Mouse (Mus musculus) testis, postnatal 14 days (tissue): ENCODE data around the gene Plin5.
"Not testable (repeated sequence)": the region's sequence is repeated elsewhere in the genome, so short reads cannot be mapped to it uniquely, and the experiment has no call there.

Experiments
- DNase-seq: peaks from one replicate; pipeline ENCODE4 v3.0.0; 2021; ENCODE audit warnings: low spot score

Gene Plin5

DNA sequence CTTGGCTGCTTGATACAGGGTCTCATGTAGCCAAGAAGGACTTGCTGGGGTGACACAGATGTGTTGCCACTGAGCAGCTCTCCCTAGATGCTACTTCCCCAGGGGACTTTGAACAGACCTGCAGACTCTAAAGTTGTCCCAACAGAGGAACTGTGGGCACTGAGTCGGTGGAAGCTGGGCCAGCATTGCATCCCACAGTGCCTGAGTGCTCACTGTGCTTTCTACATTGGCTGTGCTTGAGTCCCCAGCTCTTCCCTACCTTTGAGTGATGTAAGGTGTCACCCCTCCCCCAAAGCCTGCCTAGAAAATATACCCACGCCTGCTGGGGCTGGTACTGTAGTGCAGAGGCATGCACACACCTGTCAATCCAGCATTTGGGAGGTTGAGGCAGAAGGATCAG is 9.7 kb downstream of the Plin5 start:
- no peak for DNase-seq

DNA sequence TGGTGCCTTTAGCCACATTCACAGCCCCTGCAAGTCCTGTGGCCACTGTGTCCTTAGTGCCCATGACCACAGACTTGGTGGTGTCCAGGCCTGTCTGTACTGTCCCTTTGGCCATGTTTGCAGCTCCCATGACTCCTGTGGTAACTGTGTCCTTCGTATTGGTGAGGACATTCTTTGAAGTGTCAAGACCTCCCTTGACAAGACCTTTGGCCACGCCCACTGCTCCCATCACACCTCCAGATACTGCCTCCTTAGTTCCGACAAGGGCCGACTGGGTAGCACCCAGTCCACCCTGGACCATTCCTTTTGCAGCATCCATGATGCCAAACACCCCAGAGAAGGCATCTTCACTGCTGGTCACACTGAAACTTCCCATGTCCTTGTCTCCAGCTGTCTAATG is 10.4 kb downstream of the Plin5 start:
- DNase-seq: no peak

DNA sequence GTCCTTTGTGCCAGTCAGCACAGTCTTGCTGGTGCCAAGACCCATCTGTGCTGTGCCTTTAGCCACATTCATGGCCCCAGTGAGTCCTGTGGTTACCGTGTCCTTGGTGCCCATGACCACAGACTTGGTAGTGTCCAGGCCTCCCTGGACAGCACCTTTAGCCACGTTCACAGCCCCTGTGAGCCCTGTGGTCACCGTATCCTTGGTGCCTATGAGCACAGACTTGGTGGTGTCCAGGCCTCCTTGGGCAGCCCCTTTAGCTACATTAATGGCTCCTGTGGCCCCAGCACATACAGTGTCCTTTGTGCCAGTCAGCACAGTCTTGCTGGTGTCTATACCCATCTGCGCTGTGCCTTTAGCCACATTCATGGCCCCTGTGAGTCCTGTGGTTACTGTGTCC is 11.0 kb downstream of the Plin5 start:
- DNase-seq: not testable (repeated sequence)

DNA sequence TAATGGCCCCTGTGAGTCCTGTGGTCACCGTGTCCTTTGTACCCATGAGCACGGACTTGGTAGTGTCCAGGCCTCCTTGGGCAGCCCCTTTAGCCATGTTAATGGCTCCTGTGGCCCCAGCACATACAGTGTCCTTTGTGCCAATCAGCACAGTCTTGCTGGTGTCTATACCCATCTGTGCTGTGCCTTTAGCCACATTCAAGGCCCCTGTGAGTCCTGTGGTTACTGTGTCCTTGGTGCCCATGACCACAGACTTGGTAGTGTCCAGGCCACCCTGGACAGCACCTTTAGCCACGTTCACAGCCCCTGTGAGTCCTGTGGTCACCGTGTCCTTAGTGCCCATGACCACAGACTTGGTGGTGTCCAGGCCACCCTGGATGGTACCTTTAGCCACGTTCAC is 12.6 kb downstream of the Plin5 start:
- DNase-seq: not testable (repeated sequence)

DNA sequence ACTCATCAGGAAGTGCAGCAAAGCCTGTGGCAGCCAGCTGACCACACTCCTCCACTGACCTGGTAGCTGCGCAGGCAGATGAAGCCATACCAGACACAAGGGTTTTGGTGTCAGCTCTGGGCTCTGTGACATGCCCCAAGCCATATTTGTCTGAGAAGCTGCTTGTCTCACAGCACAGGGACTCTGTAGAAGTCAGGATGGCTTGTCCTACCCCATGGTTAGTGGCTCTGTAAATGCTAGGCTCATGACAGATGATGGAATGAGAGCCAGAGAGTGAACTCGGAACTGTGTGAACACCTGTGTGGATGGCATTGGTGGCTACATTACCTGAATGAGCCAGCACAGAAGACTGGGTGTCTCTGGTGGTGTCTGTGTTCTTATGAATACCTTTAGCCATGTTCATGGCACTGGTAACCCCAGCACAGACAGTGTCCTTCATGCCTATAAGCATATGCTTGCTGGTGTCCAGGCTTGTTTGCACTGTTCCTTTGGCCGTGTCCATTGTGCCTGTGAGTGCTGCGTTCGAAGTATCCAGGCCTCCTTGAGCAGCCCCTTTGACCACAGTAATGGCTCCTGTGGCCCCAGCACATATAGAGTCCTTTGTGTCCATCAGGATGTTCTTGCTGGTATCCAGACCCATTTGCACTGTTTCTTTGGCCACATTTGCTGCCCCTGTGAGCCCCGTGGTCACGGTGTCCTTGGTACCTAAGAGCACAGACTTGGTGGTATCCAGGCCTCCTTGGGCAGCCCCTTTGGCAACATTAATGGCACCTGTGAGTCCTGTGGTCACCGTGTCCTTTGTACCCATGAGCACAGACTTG is 13.7 kb downstream of the Plin5 start:
- DNase-seq: no peak

DNA sequence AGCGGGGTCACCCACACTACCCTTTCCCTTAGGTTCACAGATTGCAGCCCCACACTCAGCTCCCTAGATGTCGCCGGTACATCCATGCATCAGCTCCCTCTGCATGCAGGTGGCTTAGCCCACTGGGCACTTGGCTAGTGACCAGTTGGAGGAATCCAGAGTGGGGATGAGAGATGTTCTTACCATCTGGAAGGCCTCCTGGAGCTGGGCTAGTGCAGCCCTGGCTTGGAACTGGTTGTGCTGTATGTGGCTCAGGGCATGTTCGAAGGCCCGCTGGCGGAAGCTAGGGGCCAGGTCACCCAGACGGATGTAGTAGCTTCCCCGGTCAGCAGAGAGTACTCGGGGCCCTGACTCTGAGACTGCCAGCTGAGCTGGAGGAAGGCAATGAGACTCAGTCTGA is 14.5 kb downstream of the Plin5 start:
- DNase-seq: no peak

DNA sequence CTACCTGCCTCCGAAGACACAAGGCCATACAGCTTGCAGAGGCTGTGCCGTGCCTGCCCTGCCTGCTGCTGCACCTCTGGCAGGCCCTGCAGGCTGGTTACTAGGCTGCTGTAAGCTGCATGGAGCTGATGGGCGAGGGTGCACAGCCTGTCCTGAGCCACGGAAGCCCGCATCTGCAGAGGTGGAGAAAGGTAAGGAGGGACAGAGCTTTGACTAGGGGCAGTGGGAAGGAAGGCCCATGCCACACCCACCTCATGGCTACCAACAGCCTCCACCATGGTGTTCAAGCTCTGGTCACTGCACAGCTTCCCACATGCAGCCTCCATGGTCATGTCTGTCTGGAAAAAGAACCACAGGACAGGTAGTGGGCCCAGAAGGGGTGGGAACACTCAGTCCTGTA is 15.2 kb downstream of the Plin5 start:
- no peak for DNase-seq

DNA sequence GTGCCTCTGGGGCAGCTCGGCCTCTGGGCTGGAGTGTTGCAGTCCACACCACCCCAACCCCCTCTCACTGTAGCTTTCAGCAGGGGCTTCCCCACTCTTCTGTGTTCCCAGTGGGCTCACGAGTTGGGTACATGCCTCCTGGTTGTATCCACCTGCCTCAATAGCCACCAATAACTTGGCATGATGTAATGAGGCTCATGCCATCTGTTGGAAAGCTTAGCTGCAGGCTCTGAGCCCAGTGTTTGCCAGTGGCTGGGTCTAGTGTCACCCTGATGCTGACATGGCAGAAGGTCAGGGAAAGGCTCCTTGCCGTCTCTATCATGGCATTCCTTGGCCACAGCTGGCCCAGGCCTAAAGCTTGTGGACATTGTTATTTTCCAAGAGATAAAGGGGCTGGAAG is 16.6 kb downstream of the Plin5 start:
- no peak for DNase-seq

DNA sequence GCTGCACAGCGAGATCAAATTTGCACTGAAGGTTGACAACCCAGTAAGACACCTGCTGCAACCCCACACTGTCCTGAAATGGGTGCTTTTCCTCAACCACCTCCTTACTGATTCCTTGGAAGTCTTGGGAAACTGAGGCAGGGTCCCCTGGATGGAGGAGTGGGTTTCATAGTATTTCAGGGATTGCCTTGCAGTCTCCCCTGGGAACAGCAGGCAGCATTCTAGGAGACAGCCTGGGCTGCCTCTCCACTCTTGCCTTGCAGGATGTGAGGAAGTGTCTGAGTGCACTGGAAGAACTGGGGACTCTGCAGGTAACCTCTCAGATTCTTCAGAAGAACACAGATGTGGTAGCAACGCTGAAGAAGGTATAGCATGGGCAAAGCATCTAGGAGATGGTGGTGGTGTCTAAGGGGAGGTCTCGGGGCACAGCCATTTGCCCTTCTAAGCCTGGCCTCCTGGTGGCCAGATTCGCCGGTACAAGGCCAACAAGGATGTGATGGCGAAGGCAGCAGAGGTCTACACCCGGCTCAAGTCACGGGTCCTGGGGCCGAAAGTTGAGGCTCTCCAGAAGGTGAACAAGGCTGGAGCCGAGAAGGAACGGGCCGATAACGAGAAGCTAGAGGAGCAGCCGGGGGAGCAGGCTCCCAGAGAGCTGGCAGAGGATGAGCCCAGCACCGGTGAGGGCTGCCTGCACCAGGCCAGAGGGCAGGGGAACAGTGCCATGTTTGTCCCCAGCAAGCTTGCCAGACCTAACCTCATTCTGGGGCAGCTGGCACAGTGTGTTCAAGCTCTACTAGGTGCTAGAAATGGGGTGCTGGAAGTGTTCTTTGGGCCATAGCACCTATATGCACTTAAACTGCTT is 18.5 kb downstream of the Plin5 start:
- DNase-seq: no peak

DNA sequence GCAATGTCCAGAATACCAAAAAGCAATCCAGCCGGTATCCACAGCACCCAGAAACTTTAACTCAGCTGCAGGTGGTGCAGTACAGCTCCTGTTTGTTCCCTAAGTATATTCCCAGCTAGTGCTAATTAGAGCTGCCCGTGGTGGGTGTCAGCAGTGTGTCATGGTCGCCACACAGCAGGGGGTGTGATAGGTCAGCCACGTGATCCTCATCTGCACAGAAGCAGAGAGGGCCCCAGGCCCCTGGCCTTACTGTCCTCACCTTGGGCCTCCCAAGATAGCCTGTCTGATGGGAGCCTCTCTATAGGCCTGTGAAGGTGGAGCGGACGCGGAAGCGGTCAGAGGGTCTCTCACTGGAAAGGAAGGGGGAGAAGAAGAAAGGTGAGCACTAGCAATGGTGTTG is 19.2 kb downstream of the Plin5 start:
- DNase-seq: no peak

DNA sequence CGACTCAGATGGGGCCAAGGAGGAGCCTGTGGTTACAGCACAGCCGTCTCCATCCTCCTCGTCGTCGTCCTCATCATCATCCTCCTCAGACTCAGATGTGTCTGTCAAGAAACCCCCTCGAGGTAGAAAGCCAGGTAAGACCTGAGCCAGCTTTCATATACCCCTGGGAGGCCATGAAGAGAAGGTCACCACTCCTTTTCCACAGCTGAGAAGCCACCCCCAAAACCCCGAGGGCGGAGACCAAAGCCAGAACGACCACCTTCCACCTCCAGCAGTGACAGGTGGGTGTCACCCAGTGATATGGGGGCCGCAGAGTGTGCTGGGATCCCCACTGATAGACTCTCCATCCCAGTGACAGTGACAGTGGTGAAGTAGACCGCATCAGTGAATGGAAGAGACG is 20.5 kb downstream of the Plin5 start:
- no peak for DNase-seq

DNA sequence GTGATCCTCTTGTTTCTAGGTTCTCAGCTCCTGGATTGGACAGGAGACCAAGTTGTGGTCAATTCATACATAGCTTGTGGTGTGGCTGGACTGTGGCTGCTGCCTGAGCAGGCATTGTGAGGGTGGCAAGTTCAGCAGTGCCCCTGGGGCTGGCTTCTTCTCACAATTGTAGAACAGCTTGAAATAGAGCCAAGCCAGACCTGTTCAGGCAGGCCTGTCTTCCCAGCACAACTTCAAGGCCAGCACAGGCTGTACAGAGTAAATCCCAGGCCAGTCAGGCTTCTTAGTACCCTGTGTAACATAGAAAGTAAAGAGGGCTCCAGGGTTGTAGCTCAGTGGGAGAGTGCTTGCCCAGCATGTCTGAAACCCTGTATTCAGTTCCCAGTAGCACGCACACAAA is 24.6 kb downstream of the Plin5 start:
- peak; percentile 71 for DNase-seq

DNA sequence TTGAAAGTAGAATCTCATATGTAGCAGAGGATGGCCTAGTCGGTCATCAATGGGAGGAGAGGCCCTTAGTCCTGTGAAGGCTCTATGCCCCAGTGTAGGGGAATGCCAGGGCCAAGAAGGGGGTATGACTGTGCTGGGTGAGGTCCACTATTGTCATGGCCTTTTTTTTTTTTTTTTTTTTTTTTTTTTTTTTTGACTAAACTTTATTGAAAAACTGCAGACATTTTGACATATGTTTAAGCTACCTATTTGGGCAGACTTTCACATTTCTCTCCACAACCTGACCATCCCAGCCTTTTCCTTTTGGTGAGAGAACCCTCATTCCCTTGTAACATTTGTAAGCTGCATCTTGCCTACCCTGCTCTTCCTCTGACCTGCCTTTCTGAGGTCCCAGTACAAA is 25.1 kb downstream of the Plin5 start:
- DNase-seq: no peak

DNA sequence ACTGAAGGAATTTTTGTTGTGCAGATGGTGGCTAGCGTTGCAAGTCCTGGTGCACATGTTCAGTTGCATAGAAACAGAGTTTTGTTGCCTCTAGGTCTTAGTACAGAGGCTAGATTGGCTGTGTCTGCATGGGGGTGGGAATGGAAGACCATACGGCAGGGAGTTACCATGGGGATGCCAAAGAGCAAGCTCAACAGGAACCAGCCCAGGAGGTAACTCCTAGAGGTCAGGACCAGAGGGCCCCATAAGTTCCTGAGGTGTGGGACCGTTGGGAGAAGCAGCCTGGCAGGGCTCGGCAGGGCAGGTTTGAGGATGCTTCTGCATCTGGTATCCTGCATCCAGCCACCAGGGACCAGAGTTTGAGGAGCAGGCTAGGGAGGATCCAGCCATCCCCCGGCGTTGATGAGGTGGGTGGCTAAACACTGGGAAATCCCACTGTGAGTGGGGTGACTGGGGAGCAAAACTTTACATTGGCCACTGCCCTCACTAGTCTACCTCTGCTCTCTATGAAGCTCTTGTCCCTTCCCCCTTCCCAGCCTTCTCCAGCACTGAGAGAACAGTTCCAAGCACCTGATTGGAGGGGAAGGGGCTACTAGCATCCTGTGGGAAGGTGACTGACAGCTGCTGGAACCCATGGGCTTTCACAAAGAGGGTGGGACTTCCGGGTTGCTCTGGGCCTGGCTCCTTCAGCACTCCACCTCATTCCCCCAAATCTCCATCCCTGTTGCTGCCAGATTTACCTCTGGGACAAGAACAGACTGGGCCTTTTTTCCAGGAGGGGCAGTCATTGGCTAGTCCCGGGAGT is 36.4 kb downstream of the Plin5 start:
- DNase-seq: peak; percentile 53

DNA sequence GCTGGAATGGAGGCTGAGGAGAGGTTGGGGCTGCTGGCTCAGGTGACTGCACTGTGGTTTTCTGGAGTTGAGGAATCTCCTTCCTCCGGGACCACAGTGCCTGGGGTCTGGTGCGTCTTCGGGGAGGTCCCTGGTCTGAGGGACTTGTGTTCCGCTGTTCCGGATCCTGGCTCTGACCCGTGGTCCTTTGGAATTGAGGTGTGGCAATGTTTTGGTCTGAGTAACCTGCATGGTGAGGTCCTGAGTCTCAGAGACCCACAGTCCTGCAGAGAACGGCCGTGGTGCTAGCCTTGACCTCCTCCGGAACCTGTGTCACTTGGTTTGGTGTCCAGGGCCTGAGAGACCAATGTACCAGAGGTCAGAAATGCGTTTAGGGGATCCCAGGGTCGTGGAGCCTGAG is 37.5 kb downstream of the Plin5 start:
- peak; percentile 59 for DNase-seq

DNA sequence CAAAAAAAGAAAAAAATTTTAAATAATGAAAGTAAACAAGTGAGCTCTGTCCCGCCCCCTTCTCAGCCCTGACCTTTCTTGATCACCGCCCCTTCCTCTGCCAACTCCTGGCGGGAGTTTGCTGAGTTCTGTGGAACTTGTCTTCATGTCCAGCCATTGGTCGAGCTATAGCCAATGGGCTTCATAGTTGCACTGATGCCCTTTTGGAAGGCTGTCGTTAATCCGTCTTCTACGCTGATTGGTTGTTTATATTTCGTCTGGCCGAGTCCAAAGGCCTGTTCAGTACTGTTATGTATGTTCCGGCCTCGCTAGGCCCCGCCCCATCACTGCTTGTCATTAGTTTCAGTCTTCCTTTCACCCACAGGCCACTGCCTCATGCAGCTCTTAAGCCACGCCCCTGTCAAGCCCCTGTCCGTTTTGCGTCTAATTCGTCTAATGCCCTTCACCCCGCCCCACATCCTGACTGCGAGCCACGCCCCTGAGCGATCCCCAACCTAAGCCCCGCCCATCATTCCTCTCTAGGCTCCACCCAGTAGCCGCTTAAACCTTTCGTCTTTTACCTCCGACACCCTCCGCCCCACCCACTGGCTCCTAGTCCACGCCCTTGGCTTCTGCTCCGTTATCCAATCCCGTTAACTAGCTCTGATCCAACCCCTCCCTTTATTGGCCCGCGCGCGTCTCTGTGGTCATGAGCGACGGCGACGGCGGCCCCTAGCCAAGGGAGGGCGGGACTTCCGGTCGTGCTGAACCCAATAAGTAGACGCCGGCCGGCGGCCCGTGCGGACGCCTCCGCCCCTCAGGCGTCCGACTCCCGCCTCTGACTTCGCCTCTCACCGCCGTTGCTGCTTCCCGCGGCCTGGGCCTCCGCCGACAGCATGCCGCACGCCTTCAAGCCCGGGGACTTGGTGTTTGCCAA is 38.3 kb downstream of the Plin5 start, which contains the start of gene Hdgfl2:
Gene Hdgfl2, plus strand, starts transcription at position 755 of the 916 bp plus-strand sequence.
- DNase-seq: peak; percentile 100

DNA sequence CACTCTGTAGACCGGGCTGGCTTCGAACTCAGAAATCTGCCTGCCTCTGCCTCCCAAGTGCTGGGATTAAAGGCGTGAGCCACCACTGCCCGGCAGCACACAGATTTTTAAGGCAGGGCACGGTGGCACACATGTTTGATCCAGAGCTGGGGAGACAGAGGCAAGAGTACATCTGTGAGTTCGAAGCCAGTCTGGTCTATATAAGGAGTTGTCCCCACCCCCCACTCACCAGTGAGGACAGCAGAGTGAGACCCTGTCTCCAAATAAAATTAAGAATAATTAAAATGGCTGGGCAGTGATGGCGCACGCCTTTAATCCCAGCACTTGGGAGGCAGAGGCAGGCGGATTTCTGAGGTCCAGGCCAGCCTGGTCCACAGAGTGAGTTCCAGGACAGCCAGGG is 39.0 kb downstream of the Plin5 start:
- DNase-seq: not testable (repeated sequence)

DNA sequence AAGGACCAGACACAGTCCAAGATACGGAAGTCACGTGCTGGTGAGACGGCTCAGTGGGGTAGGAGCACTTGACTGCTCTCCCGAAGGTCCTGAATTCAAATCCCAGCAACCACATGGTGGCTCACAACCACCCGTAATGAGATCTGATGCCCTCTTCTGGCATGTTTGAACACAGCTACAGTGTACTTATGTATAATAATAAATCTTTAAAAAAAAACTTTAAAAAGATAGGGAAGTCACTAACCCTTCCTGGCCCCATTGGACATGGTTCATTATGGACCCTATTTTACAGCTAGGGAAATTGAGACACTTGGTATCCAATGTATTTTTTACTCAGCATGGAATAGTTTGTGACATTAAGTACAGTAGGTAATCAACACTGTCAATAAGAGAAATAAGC is 39.9 kb downstream of the Plin5 start:
- no peak for DNase-seq

DNA sequence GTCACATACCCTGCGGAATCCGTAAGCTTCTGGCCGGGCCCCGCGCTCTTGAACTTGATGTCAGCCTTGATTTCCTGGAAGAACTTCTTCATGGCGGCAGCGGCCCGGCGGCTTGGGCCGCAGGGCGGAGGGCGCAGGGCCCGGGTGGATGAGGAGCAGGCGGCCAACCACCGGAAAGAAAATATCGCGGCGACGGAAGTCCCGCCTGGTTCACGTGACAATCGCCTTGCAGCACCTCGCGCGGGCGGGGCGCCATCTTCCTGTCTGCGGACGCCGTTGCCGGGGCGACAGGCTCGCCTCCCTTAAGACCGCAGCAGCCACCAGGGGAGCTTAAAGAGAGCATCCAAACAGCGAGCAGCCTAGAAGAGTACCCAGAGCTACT is 42.6 kb downstream of the Plin5 start, which contains the start of gene Ubxn6:
Gene Ubxn6, minus strand, starts transcription at position 202 of the 382 bp plus-strand sequence.
- peak; percentile 95 for DNase-seq

DNA sequence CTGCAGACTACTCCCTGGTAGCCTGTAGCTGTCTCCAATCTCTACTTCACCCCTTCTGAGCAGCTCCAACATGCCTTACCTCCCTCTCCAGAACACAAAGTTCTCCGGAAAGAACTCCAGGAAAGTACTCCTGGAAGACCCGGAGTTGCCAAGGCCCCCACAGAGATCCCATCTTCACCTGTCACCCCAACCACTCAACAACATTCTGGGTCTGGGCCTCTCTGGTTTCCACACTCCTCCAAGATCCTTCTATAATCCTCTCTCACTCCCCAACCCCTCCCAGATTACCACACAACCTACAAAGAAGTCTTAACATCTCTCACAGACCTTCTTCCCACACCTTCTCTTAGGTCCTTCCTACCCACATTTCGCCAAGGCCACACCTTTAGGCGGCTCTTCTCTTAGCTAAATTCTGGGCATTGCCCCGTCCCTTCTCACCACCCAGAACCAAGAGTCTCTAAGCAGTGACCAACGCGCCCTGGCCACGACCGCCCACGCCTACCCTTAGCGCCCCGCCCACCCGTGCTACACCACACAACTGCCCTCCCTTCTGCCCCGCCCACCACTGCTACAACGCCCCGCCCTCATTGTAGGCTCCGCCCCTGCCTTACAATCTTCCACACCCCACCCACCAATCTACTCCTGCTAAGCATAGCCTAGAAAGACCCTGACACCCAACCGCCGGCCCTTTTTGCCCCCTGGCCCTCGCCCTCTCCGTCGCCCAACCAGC is 43.1 kb downstream of the Plin5 start:
- DNase-seq: peak; percentile 88

DNA sequence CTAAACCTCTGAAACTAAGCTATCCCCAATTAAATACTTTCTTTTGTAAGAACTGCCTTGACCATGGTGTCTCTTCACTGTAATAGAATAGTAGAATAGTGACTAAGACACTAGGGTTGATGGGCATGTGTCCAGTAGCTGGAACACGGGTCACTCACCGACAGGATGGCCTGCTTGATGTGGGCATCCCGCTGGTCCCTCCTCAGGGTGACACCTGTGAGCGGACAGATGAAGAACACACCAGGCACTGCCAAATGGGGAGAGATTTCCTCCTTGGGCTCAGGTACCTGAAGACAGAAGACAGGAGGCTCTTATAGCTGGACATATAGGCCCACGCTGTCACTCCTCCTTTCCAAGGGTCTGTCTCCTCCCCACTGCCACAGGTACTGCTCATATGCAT is 45.2 kb downstream of the Plin5 start:
- DNase-seq: no peak
